Mouse (Mus musculus) A20 (cell line): ENCODE measurements around the gene Rps16.
"Not testable (repeated sequence)": the region's sequence is repeated elsewhere in the genome, so short reads cannot be mapped to it uniquely, and the experiment has no call there.

ENCODE experiments used
- DNase-seq: peaks from one replicate; pipeline ENCODE4 v3.0.0-alpha.2; 2011; ENCODE audit warnings: low read depth, low spot score

The Rps16 gene

DNA sequence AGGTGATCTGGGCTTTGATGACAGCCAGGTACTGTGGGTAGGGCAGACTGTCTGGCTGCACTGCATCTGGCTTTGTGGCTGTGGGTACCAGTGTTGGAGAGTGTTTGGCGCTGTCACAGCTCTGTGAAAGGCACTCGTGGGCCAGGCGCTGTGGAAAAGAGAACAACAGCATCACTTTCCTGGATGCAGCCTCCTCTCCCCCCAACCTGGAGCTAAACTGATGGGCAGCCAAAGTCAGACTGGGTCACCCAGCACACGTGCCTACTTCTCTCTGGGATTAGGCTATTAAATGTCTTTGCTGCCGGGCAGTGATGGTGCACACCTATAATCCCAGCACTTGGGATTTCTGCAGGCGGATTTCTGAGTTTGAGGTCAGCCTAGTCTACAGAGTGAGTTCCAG lies 36.4 kb downstream of the Rps16 start:
- not testable (repeated sequence) for DNase-seq

DNA sequence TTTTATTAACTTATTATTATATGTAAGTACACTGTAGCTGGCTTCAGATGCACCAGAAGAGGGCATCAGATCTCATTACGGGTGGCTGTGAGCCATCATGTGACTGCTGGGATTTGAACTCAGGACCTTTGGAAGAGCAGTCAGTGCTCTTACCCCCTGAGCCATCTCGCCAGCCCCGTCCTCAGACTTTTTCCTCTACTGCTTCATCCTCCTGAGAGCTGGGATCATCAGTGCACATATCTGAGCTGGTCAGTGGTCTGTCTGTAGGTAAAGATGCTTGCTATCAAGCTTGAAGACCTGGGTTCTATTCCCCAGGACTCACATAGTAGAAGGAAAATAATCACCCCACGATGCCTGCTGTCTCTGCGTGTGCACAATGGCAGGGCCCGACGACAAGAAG lies 36.9 kb downstream of the Rps16 start:
- peak; percentile 26 for DNase-seq

DNA sequence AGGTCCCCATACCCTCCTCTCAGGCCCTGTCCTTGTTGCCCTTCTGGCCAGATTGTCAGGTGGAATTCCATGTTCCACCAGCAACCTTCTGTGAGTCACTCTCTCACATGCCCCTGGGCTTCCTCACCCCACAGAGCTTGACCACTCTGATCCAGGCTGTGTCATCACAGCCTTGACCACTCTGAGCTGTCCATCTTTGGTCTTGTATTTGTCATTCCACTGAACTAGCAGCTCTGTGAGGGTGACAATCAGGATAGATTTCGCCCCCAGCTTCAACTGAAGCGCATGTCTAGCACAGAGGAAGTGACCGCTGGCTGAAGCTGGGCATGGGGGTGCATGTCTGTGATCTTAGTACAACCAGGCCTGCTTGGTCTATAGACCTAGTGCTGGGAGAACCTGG lies 39.9 kb downstream of the Rps16 start:
- DNase-seq = no peak

DNA sequence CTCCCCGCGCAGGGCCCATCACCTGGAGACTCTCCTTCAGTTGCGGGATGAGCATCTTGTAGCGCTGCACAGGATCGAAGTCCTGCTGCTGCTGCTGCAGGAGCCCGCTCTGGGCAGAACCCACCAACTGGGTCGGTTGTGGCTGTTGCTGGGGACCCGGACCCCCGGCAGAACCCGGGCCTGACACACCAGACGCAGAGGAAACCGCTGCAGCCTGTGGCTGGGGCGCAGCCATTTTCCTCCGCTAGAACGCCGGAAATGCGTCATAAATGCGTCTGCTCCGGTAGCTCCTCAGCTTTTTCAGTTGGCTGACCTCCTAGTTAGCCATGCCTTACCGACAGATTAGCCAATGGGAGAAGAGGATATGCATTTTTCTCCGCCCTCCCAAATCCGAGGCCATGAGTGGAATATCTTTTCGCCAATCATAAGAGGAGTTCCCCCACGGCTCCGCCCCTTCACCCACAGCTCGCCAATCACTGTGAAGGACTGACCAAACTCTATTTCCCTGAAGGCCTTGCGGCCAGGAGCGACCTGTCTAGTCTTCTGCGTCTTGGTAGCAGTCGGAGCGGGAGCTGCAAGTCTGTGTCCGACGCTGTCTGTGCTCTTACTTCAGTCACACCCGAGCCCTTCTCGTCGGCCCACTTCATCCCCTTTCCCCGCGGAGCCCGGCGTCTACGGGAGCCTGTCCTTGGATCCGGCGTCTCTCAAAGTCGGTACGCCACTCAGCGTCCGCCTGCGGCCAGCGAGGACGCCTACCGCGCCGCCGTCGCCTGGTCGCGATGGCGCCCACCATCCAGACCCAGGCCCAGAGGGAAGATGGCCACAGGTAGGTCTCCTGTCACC lies 42.2 kb downstream of the Rps16 start, which contains the start of the genes Med29 and Paf1:
TSS of gene Med29 (minus strand) at position 280 of the 843 bp plus-strand sequence.
TSS of gene Paf1 (plus strand) at position 523 of the 843 bp plus-strand sequence.
- peak; percentile 98 for DNase-seq

DNA sequence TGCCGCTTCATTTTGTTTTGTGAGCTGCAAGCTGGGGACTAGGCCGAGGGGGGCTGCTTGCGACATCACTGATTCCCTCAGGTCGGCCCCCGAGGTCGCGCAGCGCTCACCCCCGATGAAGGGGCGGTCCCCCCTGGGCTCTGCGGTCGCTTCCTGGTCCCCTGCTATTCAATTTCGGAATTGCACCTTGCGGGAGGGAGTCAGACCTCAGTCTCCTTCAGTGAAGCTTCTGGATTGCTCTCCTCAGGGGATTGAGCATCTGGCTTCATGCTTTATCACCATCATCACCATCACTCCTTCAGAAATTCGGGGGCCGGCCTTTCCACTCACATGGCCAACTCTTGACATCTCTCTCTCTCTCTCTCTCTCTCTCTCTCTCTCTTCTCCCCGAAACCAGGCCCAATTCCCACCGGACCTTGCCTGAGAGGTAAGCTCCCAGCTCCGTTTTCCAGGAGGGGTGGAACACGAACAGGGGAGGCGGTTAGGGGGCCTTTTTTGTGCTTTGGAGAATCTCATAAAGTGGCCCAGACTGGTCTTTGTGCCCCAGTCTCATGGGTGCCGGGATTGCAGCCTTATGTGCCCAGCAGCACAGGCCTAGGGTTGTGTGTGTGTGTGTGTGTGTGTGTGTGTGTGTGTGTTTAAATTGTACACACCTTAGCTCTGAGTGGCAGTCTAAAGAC lies 43.0 kb downstream of the Rps16 start:
- DNase-seq = peak; percentile 41

DNA sequence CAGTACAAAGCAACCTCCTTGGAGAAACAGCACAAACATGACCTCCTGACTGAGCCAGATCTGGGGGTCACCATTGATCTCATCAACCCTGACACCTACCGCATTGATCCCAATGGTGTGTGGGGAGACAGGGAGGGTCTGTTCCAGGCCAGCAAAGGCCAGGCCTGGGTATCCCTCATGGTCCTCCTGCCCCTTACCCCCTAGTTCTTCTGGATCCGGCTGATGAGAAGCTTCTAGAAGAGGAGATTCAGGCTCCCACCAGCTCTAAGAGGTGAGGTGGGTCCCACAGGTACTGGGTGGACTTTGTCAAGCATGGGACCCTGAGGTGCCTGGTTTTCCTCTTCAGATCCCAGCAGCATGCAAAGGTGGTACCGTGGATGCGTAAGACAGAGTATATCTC lies 45.0 kb downstream of the Rps16 start:
- no peak for DNase-seq

DNA sequence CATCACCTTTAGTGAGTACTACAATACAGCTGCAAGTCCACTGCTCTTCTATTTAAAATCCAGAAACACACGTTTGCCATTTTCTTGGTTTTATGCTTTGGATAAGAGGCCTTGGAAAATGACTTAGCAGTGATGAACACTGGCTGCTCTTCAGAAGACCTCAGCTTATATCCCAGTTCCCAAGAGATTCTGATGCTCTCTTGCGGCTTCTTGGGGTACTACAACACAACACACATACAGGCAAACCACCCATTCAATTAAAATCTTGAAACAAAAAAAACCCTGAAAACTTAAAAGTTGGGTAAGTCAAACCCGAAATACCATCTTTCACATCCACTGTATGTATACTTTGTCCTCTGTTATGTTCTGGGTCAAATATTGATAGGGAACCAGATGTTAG lies 47.5 kb downstream of the Rps16 start:
- DNase-seq = peak; percentile 37

DNA sequence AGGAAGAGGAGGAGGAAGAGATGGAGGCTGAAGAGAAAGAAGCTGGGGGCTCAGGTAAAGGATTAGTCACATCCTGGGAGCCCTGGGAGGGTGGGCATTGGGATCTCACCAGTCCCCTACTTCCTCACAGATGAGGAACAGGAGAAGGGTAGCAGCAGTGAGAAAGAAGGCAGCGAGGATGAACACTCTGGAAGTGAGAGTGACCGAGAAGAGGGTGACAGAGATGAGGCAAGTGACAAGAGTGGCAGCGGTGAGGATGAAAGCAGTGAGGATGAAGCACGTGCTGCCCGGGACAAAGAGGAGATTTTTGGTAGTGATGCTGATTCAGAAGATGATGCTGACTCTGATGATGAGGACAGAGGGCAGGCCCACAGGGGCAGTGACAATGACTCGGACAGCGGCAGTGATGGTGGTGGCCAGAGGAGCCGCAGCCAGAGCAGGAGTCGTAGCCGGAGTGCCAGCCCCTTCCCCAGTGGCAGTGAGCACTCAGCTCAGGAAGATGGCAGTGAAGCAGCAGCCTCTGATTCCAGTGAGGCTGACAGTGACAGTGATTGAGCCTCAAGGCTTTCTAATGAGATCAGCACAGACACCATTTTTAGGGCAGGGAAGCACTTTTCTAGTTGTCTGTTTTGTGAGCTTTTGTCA lies 48.4 kb downstream of the Rps16 start:
- no peak for DNase-seq

DNA sequence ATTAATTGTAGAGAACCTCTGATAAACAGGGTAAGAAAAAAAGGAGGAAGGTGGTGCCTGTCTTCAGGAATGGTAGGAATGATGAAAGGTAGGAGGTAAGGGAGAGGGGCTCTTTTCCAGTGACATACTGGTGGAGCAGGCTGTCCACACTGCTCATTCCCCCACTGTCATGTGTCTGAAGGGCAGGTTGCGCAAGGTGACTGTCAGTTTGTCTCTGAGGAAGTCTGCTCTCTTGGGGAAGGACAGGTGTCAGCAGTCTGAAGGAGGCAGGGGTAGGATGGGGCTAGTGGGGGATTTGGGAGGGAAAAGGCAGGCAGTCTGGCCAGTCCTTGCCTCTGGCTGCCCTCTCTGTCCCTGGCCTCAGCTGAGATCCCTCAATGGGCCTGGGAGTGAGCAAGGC lies 50.6 kb downstream of the Rps16 start:
- DNase-seq = no peak

DNA sequence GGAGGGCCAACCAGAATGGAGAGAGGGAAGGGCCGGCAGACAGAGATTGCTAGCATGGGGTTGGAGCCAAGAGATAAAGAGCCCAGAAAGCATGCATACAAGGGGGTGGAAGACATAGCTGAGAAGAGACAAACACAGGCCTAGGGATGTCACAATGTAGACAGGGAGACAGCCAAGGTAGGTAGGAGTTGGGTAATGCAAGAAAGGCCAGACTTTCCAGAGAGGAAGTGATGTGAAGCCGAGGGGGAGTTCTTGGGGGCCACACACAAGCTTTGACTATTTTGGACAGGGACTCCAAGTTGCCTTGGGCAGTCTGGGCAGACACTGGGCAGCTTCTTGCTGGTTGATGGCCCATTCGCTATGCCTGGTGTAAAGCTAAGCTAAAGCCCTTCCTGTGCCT lies 51.5 kb downstream of the Rps16 start:
- DNase-seq = no peak
